Mouse (Mus musculus) monocyte, adult 5-6 weeks (primary cell): ENCODE results near the gene Sipa1. TPM values are rescaled to one million over a fixed set of nuclear protein-coding genes. Genes with fewer than 3 reads are reported as not detected.
"Not testable (repeated sequence)": the region's sequence is repeated elsewhere in the genome, so short reads cannot be mapped to it uniquely, and the experiment has no call there.

Source experiments
- ATAC-seq: fragments of 153-309, 156-312 bp; replicated peaks from 2 replicates; pipeline ENCODE4 v1.8.0; 2017; ENCODE audit warnings: mild to moderate bottlenecking; ENCODE audit not compliant: low TSS enrichment, insufficient number of reproducible peaks, severe bottlenecking, poor library complexity, low FRiP score
- total RNA-seq: library from RNA; stranded (forward); fragments of 200-1000, 200-491, 200-594 nt; gene quantifications from 3 replicates; pipeline ENCODE4 v1.2.3, GENCODE M21; 2017

Sipa1 gene
- total RNA-seq, 1 experiment from 2014 or later, result 83.8 TPM

- peak; percentile 74 for ATAC-seq
Measured at GRCm38 (mm10) chr19:5688200-5689087, 24.9 kb upstream of the Sipa1 start, which contains the start of the genes Map3k11 and Pcnx3. Map3k11 (plus strand) TSS chr19:5688742. Pcnx3 (minus strand) TSS chr19:5688908.

GRCm38 (mm10) chr19:5687738-5688137 is 24.2 kb upstream of the Sipa1 start:
- ATAC-seq, result no peak

GRCm38 (mm10) chr19:5686954-5687353 is 23.4 kb upstream of the Sipa1 start:
- ATAC-seq, result not testable (repeated sequence)

GRCm38 (mm10) chr19:5686437-5686836 is 22.9 kb upstream of the Sipa1 start:
- ATAC-seq, result no peak

GRCm38 (mm10) chr19:5685861-5686260 is 22.4 kb upstream of the Sipa1 start:
- no peak for ATAC-seq

- no peak for ATAC-seq
Measured at GRCm38 (mm10) chr19:5685431-5685830, 21.9 kb upstream of the Sipa1 start.

- ATAC-seq, result no peak
Measured at GRCm38 (mm10) chr19:5684985-5685384, 21.5 kb upstream of the Sipa1 start.

GRCm38 (mm10) chr19:5684236-5684635 is 20.7 kb upstream of the Sipa1 start:
- no peak for ATAC-seq

GRCm38 (mm10) chr19:5680432-5680831 is 16.9 kb upstream of the Sipa1 start:
- ATAC-seq, result no peak

- ATAC-seq, result no peak
Measured at GRCm38 (mm10) chr19:5668372-5668771, 4.9 kb upstream of the Sipa1 start.

GRCm38 (mm10) chr19:5666386-5666785 is 2.9 kb upstream of the Sipa1 start:
- ATAC-seq, result no peak

GRCm38 (mm10) chr19:5665465-5665864 is 2.0 kb upstream of the Sipa1 start:
- ATAC-seq, result no peak

- ATAC-seq, result no peak
Measured at GRCm38 (mm10) chr19:5664669-5665257, 1.3 kb upstream of the Sipa1 start.

- 0 out of 2 replicates have a peak, but pooled peaks have one; percentile 11 for ATAC-seq
Measured at GRCm38 (mm10) chr19:5662310-5662709, 1.2 kb downstream of the Sipa1 start.

GRCm38 (mm10) chr19:5660942-5661751 is 2.4 kb downstream of the Sipa1 start:
- ATAC-seq, result peak; percentile 38; the same call in 1 of the 2 replicates

- ATAC-seq, result no peak
Measured at GRCm38 (mm10) chr19:5654720-5655298, 8.7 kb downstream of the Sipa1 start.

GRCm38 (mm10) chr19:5653969-5654719 is 9.4 kb downstream of the Sipa1 start:
- ATAC-seq, result no peak

GRCm38 (mm10) chr19:5652570-5652969 is 10.9 kb downstream of the Sipa1 start:
- no peak for ATAC-seq
